Mouse (Mus musculus): ENCODE results near the gene Cd9. TPM values are rescaled to one million over a fixed set of nuclear protein-coding genes. Genes with fewer than 3 reads are reported as not detected.
A peak's percentile ranks its signal among the peaks of the same experiment; 100 is the strongest.

Cd9 gene
- total RNA-seq, 4 experiments from 2014 or later, result 39.4 to 57.8 (median 46.4) TPM

DNA sequence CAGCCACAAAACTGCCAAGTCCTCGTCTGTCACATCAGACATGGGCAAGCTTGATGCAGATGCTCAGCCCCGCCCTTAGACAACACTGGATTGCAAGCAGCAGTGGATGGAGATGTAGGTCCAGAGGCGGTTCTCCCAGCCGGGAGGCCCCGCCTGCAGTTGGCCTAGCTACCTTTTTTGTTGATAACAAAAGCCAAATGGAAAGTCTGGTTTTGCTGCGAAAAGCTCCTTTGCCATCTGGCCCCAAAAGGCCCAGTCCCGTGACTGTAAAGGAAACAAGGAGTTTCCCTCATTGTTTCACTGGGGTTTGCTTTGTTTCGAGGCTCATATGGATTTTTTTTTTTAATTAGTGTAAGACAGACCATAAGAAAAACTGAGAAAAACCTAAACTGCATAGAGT lies 18.5 kb downstream of the Cd9 start:
- DNase-seq (ENCODE audit: low spot score), result peak; percentile 51

- no peak for DNase-seq (ENCODE audit: low spot score)
Observed at GRCm38 (mm10) chr6:125475184-125475583, 19.4 kb downstream of the Cd9 start.

- DNase-seq (ENCODE audit: low spot score), result no peak
Observed at GRCm38 (mm10) chr6:125473939-125474338, 20.7 kb downstream of the Cd9 start.

GRCm38 (mm10) chr6:125473321-125473721 lies 21.3 kb downstream of the Cd9 start:
- DNase-seq (ENCODE audit: low spot score), result no peak

- no peak for DNase-seq (ENCODE audit: low spot score)
Observed at GRCm38 (mm10) chr6:125471921-125472320, 22.7 kb downstream of the Cd9 start.

- DNase-seq (ENCODE audit: low spot score), result no peak
Observed at GRCm38 (mm10) chr6:125471326-125471725, 23.3 kb downstream of the Cd9 start.

- no peak for DNase-seq (ENCODE audit: low spot score)
Observed at GRCm38 (mm10) chr6:125470616-125471015, 24.0 kb downstream of the Cd9 start.

- DNase-seq (ENCODE audit: low spot score), result no peak
Observed at GRCm38 (mm10) chr6:125469222-125469621, 25.4 kb downstream of the Cd9 start.

DNA sequence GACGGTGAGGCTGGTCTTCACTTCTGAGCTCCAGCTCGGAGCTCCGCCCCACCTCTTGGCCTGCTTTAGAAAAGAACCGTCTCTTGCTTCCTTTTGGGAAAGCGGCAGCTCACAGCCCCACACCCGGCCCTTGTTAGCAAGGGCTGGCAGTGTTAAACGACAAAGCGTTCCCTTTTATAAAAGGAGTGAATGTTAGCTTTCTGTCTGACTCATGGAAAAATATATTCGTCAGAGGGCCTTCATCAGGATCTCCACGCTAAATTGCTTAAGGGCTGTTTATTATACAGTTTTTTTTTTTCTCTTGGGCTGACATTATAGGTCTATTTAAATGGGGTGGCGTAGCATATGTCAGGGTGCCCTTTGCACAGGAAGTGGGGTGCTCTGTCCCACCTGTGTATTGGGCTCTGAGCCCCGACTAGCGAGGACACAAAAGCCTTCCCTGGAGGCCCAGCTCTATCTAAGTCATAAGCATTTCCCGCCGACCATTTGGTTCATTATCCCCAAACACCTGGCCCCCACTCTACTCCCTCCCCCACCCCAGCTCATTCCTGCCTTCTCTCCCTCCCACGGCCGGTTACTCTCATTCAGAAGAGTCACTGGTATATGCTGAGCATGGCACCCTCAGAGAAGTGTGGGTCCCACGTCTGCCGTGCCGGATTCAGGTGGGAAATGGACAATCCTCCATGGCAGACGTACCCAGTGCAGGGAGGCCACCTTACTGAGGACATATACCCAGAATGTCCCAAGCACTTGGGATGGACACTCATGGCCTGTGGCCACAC lies 26.2 kb downstream of the Cd9 start:
- no peak for DNase-seq (ENCODE audit: low spot score)

DNA sequence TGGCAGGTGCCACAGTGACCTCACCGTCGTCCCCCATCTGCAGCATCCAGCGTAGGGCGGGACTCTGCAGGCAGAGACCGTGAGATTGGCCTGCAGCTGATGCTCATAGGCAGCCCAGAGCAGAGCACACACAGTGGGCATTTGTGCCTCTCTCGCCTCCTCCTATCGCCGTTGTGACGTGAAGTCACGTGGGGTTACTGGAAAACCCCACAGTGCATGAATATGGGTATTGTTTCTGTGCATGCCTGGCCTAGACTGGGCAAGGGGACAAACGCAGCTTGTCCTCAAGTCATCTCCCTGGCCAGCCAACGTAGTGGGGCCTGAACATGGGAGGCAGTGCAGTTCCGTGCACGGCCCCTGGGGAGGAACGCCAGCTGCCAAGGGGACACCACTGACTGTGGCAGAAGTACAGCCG lies 27.3 kb downstream of the Cd9 start:
- DNase-seq (ENCODE audit: low spot score), result no peak

DNA sequence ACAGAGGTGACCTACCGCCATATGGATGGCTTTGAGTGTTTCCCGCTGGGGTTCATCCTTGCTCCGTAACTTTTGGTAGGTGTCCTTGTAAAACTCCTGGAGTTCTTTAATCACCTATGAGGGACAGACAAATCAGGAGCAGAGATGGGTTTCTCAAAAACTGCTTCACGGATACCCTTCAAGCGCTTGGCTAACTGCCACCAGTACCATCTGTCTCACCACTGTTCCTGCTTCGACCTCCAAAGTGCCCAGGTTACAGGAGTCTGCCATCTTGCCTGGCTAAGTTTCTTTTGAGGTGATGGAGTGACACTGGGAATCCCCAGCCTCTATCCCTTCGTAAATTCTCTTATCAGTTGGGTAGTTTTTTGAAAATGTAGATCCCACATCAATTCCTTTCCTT lies 32.3 kb downstream of the Cd9 start:
- DNase-seq (ENCODE audit: low spot score), result no peak

GRCm38 (mm10) chr6:125461788-125462187 lies 32.8 kb downstream of the Cd9 start:
- DNase-seq (ENCODE audit: low spot score), result no peak

DNA sequence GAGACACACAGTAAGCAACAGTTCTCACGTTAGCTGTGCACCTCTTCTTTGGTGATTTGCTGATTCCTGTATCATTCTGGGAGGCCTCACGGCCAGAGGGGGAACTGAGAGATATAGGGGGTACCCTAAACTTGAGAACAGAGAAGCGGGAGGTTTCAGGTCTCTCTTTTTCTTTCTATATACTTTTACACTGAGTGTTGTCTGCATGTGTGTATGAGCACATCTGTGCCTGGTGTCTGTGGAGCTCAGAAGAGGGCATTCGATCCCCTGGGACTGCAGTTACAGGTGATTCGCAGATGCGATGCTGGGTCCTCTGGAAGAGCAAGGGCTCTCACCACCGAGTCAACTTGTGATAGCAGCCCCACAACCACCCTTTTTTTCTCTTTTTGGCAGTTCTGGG lies 33.3 kb downstream of the Cd9 start:
- no peak for DNase-seq (ENCODE audit: low spot score)

DNA sequence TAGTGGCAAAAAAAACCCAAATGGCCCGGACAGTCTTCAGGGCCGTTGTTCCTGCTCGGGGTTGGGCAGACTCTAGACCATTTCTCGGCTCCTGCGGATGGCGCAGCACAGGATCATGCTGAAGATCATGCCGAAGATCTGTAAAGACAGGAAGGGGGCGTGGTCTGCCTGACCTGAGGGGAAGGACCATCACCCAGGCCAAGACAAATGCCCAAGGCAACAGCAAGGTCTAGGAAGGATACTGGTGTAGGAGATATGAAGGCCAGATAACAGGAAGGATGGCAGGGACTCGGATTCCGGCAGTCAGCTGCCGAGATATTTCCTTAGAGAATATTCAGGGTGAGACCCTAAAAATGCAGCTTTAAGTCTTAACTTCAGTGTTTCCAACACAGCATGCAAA lies 34.0 kb downstream of the Cd9 start:
- DNase-seq (ENCODE audit: low spot score), result no peak

- no peak for DNase-seq (ENCODE audit: low spot score)
Observed at GRCm38 (mm10) chr6:125459903-125460302, 34.7 kb downstream of the Cd9 start.

DNA sequence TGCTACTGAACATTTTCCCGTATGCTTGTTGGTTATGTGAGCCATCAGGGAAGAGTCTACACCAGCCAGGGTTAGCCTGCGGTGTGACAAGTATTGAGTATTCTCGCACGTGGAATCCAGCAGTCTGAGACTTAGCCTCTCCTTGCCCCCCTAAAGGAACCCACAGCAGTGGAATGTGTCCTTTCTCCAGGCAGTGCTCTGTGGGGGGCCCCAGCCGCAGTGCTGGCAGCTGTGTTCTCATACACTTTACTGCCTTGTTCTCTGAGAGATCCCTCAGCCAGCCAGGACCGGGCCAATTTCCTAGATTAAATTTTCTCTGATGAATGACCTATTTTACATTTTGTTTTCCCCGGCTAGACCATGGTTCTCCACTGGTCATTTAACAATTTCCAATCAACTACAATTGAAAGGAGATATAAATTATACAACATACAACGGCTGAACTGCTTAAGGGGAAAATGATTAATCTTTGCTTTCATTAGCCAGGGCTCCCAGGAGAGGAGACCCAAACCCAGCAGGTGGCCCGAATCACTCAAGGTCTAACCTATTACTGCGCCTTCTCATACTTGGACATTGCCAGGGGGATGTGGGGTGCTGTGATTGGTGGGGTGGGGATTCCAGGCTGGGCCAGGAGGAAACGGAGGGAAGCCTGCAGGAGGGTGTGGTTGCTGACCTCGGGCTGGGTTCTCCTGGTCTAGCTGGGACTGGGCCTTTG lies 38.6 kb downstream of the Cd9 start:
- DNase-seq (ENCODE audit: low spot score), result no peak

- no peak for DNase-seq (ENCODE audit: low spot score)
Observed at GRCm38 (mm10) chr6:125454731-125455130, 39.9 kb downstream of the Cd9 start.

DNA sequence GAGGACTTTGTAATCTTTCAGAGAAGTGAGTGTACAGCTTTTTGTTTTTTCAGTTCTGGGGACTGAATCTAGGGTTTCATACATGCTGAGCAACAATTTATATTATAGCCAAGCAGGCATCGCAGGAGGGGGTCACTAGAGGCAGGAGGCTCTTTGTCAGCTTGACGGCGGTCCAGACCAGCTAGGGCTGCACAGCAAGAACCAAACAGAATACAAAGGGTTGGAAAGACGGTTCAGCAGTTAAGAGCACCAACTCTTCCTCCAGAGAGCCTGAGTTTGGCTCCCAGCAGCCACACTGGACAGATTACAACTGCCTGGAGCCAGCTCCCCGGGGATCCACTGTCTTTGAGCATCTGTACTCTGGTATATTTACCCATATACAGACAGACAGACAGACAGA lies 40.3 kb downstream of the Cd9 start:
- no peak for DNase-seq (ENCODE audit: low spot score)

- DNase-seq (ENCODE audit: low spot score), result no peak
Observed at GRCm38 (mm10) chr6:125447660-125448059, 46.9 kb downstream of the Cd9 start.

GRCm38 (mm10) chr6:125447205-125447604 lies 47.4 kb downstream of the Cd9 start:
- DNase-seq (ENCODE audit: low spot score), result no peak

DNA sequence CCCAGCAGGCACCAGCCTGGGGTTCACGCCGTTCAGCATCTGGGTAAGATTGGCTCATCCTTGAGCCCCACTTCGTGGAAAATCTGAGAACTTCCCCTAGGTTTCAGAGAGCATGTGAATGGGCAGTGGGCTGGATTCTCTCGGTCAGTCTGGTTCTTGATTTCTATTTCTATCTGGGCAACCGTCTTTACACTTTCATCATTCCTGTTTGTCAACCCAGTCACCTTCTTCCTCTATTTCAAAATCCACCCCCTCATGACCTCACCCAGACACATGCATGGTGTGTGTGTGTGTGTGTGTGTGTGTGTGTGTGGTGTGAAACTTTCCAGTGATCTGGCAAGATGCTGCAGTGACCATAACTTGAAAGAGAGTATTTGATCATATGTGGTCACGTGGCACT lies 49.2 kb downstream of the Cd9 start:
- no peak for DNase-seq (ENCODE audit: low spot score)

- DNase-seq (ENCODE audit: low spot score), result no peak
Observed at GRCm38 (mm10) chr6:125442591-125442990, 52.0 kb downstream of the Cd9 start.

GRCm38 (mm10) chr6:125436753-125437152 lies 57.8 kb downstream of the Cd9 start:
- no peak for DNase-seq (ENCODE audit: low spot score)

All from heart, adult 8-10 months (tissue).